Mouse (Mus musculus): ENCODE results near the gene Zbtb12.

GRCm38 (mm10) chr17:34937960-34938505 lies 58.8 kb downstream of the Zbtb12 start:
- no peak for TF ChIP-seq CTCF (IDR thresholded peaks at IDR 0.05)
- TF ChIP-seq EP300 (IDR thresholded peaks at IDR 0.05): no peak
